Mouse (Mus musculus): ENCODE measurements at regions not wholly inside any gene's neighbourhood (a gene's known extent, or its start where the extent isn't known, plus 50 kb on each side); places are given as distances from the start of the nearest gene placed in this dataset.

- ATAC-seq (replicated peaks in 1 of 2; ENCODE audit: insufficient read depth in 1 of 2, low FRiP score in 2 of 2, low TSS enrichment in 1 of 2, low read depth in 1 of 2, poor library complexity in 2 of 2, severe bottlenecking in 2 of 2) = no peak
Observed at GRCm38 (mm10) chr9:22937686-22938391, 285.0 kb upstream of the Bmper start.

- ATAC-seq (replicated peaks in 1 of 2; ENCODE audit: insufficient read depth in 1 of 2, low FRiP score in 2 of 2, low TSS enrichment in 1 of 2, low read depth in 1 of 2, poor library complexity in 2 of 2, severe bottlenecking in 2 of 2) = no peak
Observed at GRCm38 (mm10) chr9:22944992-22945391, 277.9 kb upstream of the Bmper start.

GRCm38 (mm10) chr9:22945426-22945955 lies 277.4 kb upstream of the Bmper start:
- no peak; a peak in 1 of 4 replicates for ATAC-seq (replicated peaks in 1 of 2; ENCODE audit: insufficient read depth in 1 of 2, low FRiP score in 2 of 2, low TSS enrichment in 1 of 2, low read depth in 1 of 2, poor library complexity in 2 of 2, severe bottlenecking in 2 of 2)

- ATAC-seq (replicated peaks in 1 of 2; ENCODE audit: insufficient read depth in 1 of 2, low FRiP score in 2 of 2, low TSS enrichment in 1 of 2, low read depth in 1 of 2, poor library complexity in 2 of 2, severe bottlenecking in 2 of 2) = no peak
Observed at GRCm38 (mm10) chr9:22952571-22953442, 270.1 kb upstream of the Bmper start.

GRCm38 (mm10) chr9:22962269-22962815 lies 260.5 kb upstream of the Bmper start:
- peak; percentile 46 to 66; a peak in 3 of 4 replicates for ATAC-seq (replicated peaks in 1 of 2; ENCODE audit: insufficient read depth in 1 of 2, low FRiP score in 2 of 2, low TSS enrichment in 1 of 2, low read depth in 1 of 2, poor library complexity in 2 of 2, severe bottlenecking in 2 of 2)

- ATAC-seq (replicated peaks in 1 of 2; ENCODE audit: insufficient read depth in 1 of 2, low FRiP score in 2 of 2, low TSS enrichment in 1 of 2, low read depth in 1 of 2, poor library complexity in 2 of 2, severe bottlenecking in 2 of 2) = peak; percentile 4 to 36; a peak in 1 of 4 replicates
Observed at GRCm38 (mm10) chr9:22971312-22971711, 251.6 kb upstream of the Bmper start.

GRCm38 (mm10) chr9:22976748-22977147 lies 246.1 kb upstream of the Bmper start:
- no peak for ATAC-seq (replicated peaks in 1 of 2; ENCODE audit: insufficient read depth in 1 of 2, low FRiP score in 2 of 2, low TSS enrichment in 1 of 2, low read depth in 1 of 2, poor library complexity in 2 of 2, severe bottlenecking in 2 of 2)

- ATAC-seq (replicated peaks in 1 of 2; ENCODE audit: insufficient read depth in 1 of 2, low FRiP score in 2 of 2, low TSS enrichment in 1 of 2, low read depth in 1 of 2, poor library complexity in 2 of 2, severe bottlenecking in 2 of 2) = no peak
Observed at GRCm38 (mm10) chr9:22979627-22980026, 243.2 kb upstream of the Bmper start.

- ATAC-seq (replicated peaks in 1 of 2; ENCODE audit: insufficient read depth in 1 of 2, low FRiP score in 2 of 2, low TSS enrichment in 1 of 2, low read depth in 1 of 2, poor library complexity in 2 of 2, severe bottlenecking in 2 of 2) = no peak
Observed at GRCm38 (mm10) chr9:22989508-22989907, 233.4 kb upstream of the Bmper start.

- ATAC-seq (replicated peaks in 1 of 2; ENCODE audit: insufficient read depth in 1 of 2, low FRiP score in 2 of 2, low TSS enrichment in 1 of 2, low read depth in 1 of 2, poor library complexity in 2 of 2, severe bottlenecking in 2 of 2) = no peak
Observed at GRCm38 (mm10) chr9:22993531-22993930, 229.3 kb upstream of the Bmper start.

GRCm38 (mm10) chr9:22995564-22995963 lies 227.3 kb upstream of the Bmper start:
- ATAC-seq (replicated peaks in 1 of 2; ENCODE audit: insufficient read depth in 1 of 2, low FRiP score in 2 of 2, low TSS enrichment in 1 of 2, low read depth in 1 of 2, poor library complexity in 2 of 2, severe bottlenecking in 2 of 2) = no peak

- ATAC-seq (replicated peaks in 1 of 2; ENCODE audit: insufficient read depth in 1 of 2, low FRiP score in 2 of 2, low TSS enrichment in 1 of 2, low read depth in 1 of 2, poor library complexity in 2 of 2, severe bottlenecking in 2 of 2) = no peak
Observed at GRCm38 (mm10) chr9:22998306-22998705, 224.6 kb upstream of the Bmper start.

GRCm38 (mm10) chr9:22999181-22999580 lies 223.7 kb upstream of the Bmper start:
- ATAC-seq (replicated peaks in 1 of 2; ENCODE audit: insufficient read depth in 1 of 2, low FRiP score in 2 of 2, low TSS enrichment in 1 of 2, low read depth in 1 of 2, poor library complexity in 2 of 2, severe bottlenecking in 2 of 2) = no peak

- ATAC-seq (replicated peaks in 1 of 2; ENCODE audit: insufficient read depth in 1 of 2, low FRiP score in 2 of 2, low TSS enrichment in 1 of 2, low read depth in 1 of 2, poor library complexity in 2 of 2, severe bottlenecking in 2 of 2) = no peak
Observed at GRCm38 (mm10) chr9:23000200-23000599, 222.7 kb upstream of the Bmper start.

GRCm38 (mm10) chr9:23003195-23004061 lies 219.4 kb upstream of the Bmper start:
- ATAC-seq (replicated peaks in 1 of 2; ENCODE audit: insufficient read depth in 1 of 2, low FRiP score in 2 of 2, low TSS enrichment in 1 of 2, low read depth in 1 of 2, poor library complexity in 2 of 2, severe bottlenecking in 2 of 2) = no peak

GRCm38 (mm10) chr9:23005005-23005404 lies 217.9 kb upstream of the Bmper start:
- ATAC-seq (replicated peaks in 1 of 2; ENCODE audit: insufficient read depth in 1 of 2, low FRiP score in 2 of 2, low TSS enrichment in 1 of 2, low read depth in 1 of 2, poor library complexity in 2 of 2, severe bottlenecking in 2 of 2) = no peak
